Mouse (Mus musculus) lung, postnatal 0 days (tissue): ENCODE results near the gene Rad51ap2.

Experiments used
- CTCF ChIP-seq: IDR thresholded peaks from 2 replicates; pipeline ENCODE4 v1.5.1; 2016; ENCODE audit warnings: antibody characterized with exemption, mild to moderate bottlenecking
- EP300 ChIP-seq: IDR thresholded peaks from 2 replicates; pipeline ENCODE4 v1.6.1; 2016; ENCODE audit warnings: antibody characterized with exemption, mild to moderate bottlenecking, control low read depth

GRCm38 (mm10) chr12:11435246-11436022, 20.4 kb upstream of the Rad51ap2 start:
- TF ChIP-seq EP300 (no peak), CTCF (no peak)
